Mouse (Mus musculus) regulatory T cell (primary cell): ENCODE data around the gene Sgsm1.

ENCODE experiments used
- in situ Hi-C: fragments of 300-600 bp; cut with MboI, MseI; formaldehyde crosslinking; loops from one replicate; pipeline ENCODE4 v1.15.1; 2025; ENCODE audit warnings: high pct_unique_total_duplicates

The Sgsm1 gene

GRCm38 (mm10) chr5:113323784-113324638, 13.4 kb upstream of the Sgsm1 start:
- in situ Hi-C loops: no loop called here

GRCm38 (mm10) chr5:113313998-113314397, 3.4 kb upstream of the Sgsm1 start:
- in situ Hi-C loops: no loop called here

- in situ Hi-C loops: no loop called here
Observed at GRCm38 (mm10) chr5:113309491-113310376, 852 bp downstream of the Sgsm1 start.

- in situ Hi-C loops: no loop called here
Observed at GRCm38 (mm10) chr5:113306750-113307477, 3.7 kb downstream of the Sgsm1 start.

GRCm38 (mm10) chr5:113304527-113304926, 6.1 kb downstream of the Sgsm1 start:
- in situ Hi-C loops: no loop called here

- in situ Hi-C loops: no loop called here
Observed at GRCm38 (mm10) chr5:113301841-113302240, 8.7 kb downstream of the Sgsm1 start.

GRCm38 (mm10) chr5:113300148-113300889, 10.3 kb downstream of the Sgsm1 start:
- in situ Hi-C loops: no loop called here

GRCm38 (mm10) chr5:113299433-113299832, 11.2 kb downstream of the Sgsm1 start:
- in situ Hi-C loops: no loop called here

GRCm38 (mm10) chr5:113298826-113299225, 11.8 kb downstream of the Sgsm1 start:
- in situ Hi-C loops: no loop called here

- in situ Hi-C loops: no loop called here
Observed at GRCm38 (mm10) chr5:113298040-113298439, 12.5 kb downstream of the Sgsm1 start.

GRCm38 (mm10) chr5:113295791-113296190, 14.8 kb downstream of the Sgsm1 start:
- in situ Hi-C loops: no loop called here

- in situ Hi-C loops: no loop called here
Observed at GRCm38 (mm10) chr5:113294575-113294974, 16.0 kb downstream of the Sgsm1 start.

- in situ Hi-C loops: no loop called here
Observed at GRCm38 (mm10) chr5:113293446-113293845, 17.1 kb downstream of the Sgsm1 start.

- in situ Hi-C loops: no loop called here
Observed at GRCm38 (mm10) chr5:113292832-113293231, 17.8 kb downstream of the Sgsm1 start.

GRCm38 (mm10) chr5:113292179-113292578, 18.4 kb downstream of the Sgsm1 start:
- in situ Hi-C loops: no loop called here

- in situ Hi-C loops: no loop called here
Observed at GRCm38 (mm10) chr5:113291125-113291524, 19.5 kb downstream of the Sgsm1 start.

- in situ Hi-C loops: no loop called here
Observed at GRCm38 (mm10) chr5:113290149-113290548, 20.4 kb downstream of the Sgsm1 start.

GRCm38 (mm10) chr5:113288490-113288889, 22.1 kb downstream of the Sgsm1 start:
- in situ Hi-C loops: no loop called here

GRCm38 (mm10) chr5:113287762-113288161, 22.8 kb downstream of the Sgsm1 start:
- in situ Hi-C loops: no loop called here

- in situ Hi-C loops: no loop called here
Observed at GRCm38 (mm10) chr5:113286591-113287520, 23.7 kb downstream of the Sgsm1 start.
